Mouse (Mus musculus): ENCODE results near the gene Gm12355.

- no peak for TF ChIP-seq CTCF (IDR thresholded peaks at IDR 0.05; ENCODE audit: control insufficient read depth, insufficient read depth, insufficient replicate concordance, low read depth, low read length)
- TF ChIP-seq POLR2A (IDR thresholded peaks at IDR 0.05; ENCODE audit: control insufficient read depth, low read depth, low read length) = no peak
These were observed 5.2 kb upstream of the Gm12355 start for GRCm38 (mm10) chr11:98630646-98631045.

Measured in testis, adult 2 months (tissue).